Mouse (Mus musculus) midbrain, postnatal 0 days (tissue): Measurements from ENCODE around the gene Psme4. TPM values are rescaled to one million over a fixed set of nuclear protein-coding genes. Genes with fewer than 3 reads are reported as not detected.

Source experiments
- ATAC-seq: fragments of 200-750 bp; cut with Nextera tagmentation; 2 replicates; pipeline ENCODE4 v1.8.0; 2017; ENCODE audit warnings: moderate number of reproducible peaks, mild to moderate bottlenecking, moderate TSS enrichment, moderate library complexity; ENCODE audit not compliant: low FRiP score
- DNase-seq: peaks from one replicate; pipeline ENCODE4 v3.0.0-alpha.2; 2015; ENCODE audit warnings: low spot score
- H3K27ac ChIP-seq: fragments of 300-500 bp; sonication (generic); 2 replicates; pipeline ENCODE4 v1.5.1; 2014; ENCODE audit warnings: low read depth, mild to moderate bottlenecking, low read length, mixed read lengths
- H3K27me3 ChIP-seq: fragments of 300-500 bp; sonication (generic); 2 replicates; pipeline ENCODE4 v1.6.1; 2014; ENCODE audit warnings: low read length, control low read depth, mixed read lengths; ENCODE audit not compliant: insufficient read depth
- H3K36me3 ChIP-seq: fragments of 300-500 bp; sonication (generic); 2 replicates; pipeline ENCODE4 v1.6.1; 2014; ENCODE audit warnings: low read length, control low read depth, mixed read lengths; ENCODE audit not compliant: insufficient read depth
- H3K4me1 ChIP-seq: fragments of 300-500 bp; sonication (generic); 2 replicates; pipeline ENCODE4 v1.6.1; 2014; ENCODE audit warnings: mild to moderate bottlenecking, control low read depth, antibody characterized with exemption, low read length, mixed read lengths; ENCODE audit not compliant: insufficient read depth
- H3K4me2 ChIP-seq: fragments of 300-500 bp; sonication (generic); 2 replicates; pipeline ENCODE4 v1.6.1; 2014; ENCODE audit warnings: low read depth, mild to moderate bottlenecking, low read length, mixed read lengths; ENCODE audit not compliant: poor library complexity, severe bottlenecking
- H3K4me3 ChIP-seq: fragments of 300-500 bp; sonication (generic); 2 replicates; pipeline ENCODE4 v1.5.1; 2014; ENCODE audit warnings: low read depth, mild to moderate bottlenecking, low read length, moderate library complexity
- H3K9ac ChIP-seq: fragments of 300-500 bp; sonication (generic); replicated peaks from 2 replicates; pipeline ENCODE4 v1.6.1; 2014; ENCODE audit warnings: mild to moderate bottlenecking, low read length, moderate library complexity, mixed read lengths; ENCODE audit not compliant: poor library complexity, severe bottlenecking
- H3K9me3 ChIP-seq: fragments of 300-500 bp; sonication (generic); 2 replicates; pipeline ENCODE4 v1.6.1; 2016; ENCODE audit warnings: low read length, control low read depth
- CTCF ChIP-seq: IDR thresholded peaks from 2 replicates; pipeline ENCODE4 v1.5.1; 2016; ENCODE audit warnings: antibody characterized with exemption, mild to moderate bottlenecking
- WGBS: fragments of 180-500 bp; shearing (Covaris S2); extraction: QIAGEN DNeasy Blood & Tissue Kit; methylation state at CpG from one replicate; pipeline ENCODE4 v1.1.7; 2014; 5-methylcytosine and 5-hydroxymethylcytosine counted together
- polyA plus RNA-seq: library from polyadenylated mRNA; unstranded; fragments of >200 nt; fragmentation: Nextera tagmentation; extraction: Ambion mirVana; gene quantifications from 2 replicates; pipeline ENCODE4 v1.2.1, GENCODE M21; 2015
- total RNA-seq: library from RNA; depleted of rRNA; stranded (reverse); fragments of >200 nt; gene quantifications from 2 replicates; pipeline ENCODE4 v1.2.3, GENCODE M21; 2014; rRNA removed

Gene Psme4
- total and polyA plus RNA-seq, 2 experiments from 2014 or later, result 10.6 to 31.3 TPM

- Histone ChIP-seq H3K9me3 (0 out of 2 replicates have a peak, but pooled peaks cover 3% of the 10 kb centered on the region), H3K4me1 (no peaks in the 10 kb centered on the region), H3K27ac (no peak overlapping the region), H3K4me3 (no peak overlapping the region), H3K4me2 (no peak overlapping the region), H3K36me3 (peaks cover 4% of the 10 kb centered on the region; the same call in 1 of the 2 replicates), H3K27me3 (no peaks in the 10 kb centered on the region), H3K9ac (no peak overlapping the region)
- no peak for DNase-seq
- ATAC-seq, result no peak
- TF ChIP-seq CTCF, result no peak
- 94% methylated on average over 3 of the region's 3 CpGs for WGBS
These were observed 140.8 kb downstream of the Psme4 start for GRCm38 (mm10) chr11:30912311-30912710.

GRCm38 (mm10) chr11:30920641-30921040 is 149.1 kb downstream of the Psme4 start:
- DNase-seq (no peak), ATAC-seq (no peak)
- no peak for TF ChIP-seq CTCF
- 56% methylated on average over 1 of the region's 1 CpGs for whole genome bisulfite sequencing
- Histone ChIP-seq H3K27me3 (no peaks in the 10 kb centered on the region), H3K9ac (no peak overlapping the region), H3K4me1 (no peaks in the 10 kb centered on the region), H3K36me3 (peaks cover 2% of the 10 kb centered on the region; the same call in 1 of the 2 replicates), H3K9me3 (no peaks in the 10 kb centered on the region), H3K4me3 (no peak overlapping the region), H3K27ac (no peak overlapping the region), H3K4me2 (no peak overlapping the region)

GRCm38 (mm10) chr11:30923283-30923682 is 151.8 kb downstream of the Psme4 start:
- no peak overlapping the region for H3K9ac ChIP-seq
- H3K4me2 ChIP-seq, result no peak overlapping the region
- DNase-seq (no peak), ATAC-seq (no peak)
- WGBS, result 98% methylated on average over 3 of the region's 3 CpGs
- no peak overlapping the region for H3K4me3 ChIP-seq
- no peaks in the 10 kb centered on the region for H3K27me3 ChIP-seq
- no peaks in the 10 kb centered on the region for H3K9me3 ChIP-seq
- no peak overlapping the region for H3K27ac ChIP-seq
- H3K4me1 ChIP-seq, result no peaks in the 10 kb centered on the region
- no peak for TF ChIP-seq CTCF
- peaks cover 2% of the 10 kb centered on the region; the same call in 1 of the 2 replicates for H3K36me3 ChIP-seq

GRCm38 (mm10) chr11:30928079-30928478 is 156.6 kb downstream of the Psme4 start:
- H3K4me1 ChIP-seq, result no peaks in the 10 kb centered on the region
- no peak overlapping the region for H3K27ac ChIP-seq
- DNase-seq (no peak), ATAC-seq (no peak)
- H3K4me2 ChIP-seq, result no peak overlapping the region
- H3K4me3 ChIP-seq, result no peak overlapping the region
- no peak for TF ChIP-seq CTCF
- no peaks in the 10 kb centered on the region for H3K27me3 ChIP-seq
- H3K9me3 ChIP-seq, result no peaks in the 10 kb centered on the region
- H3K36me3 ChIP-seq, result peaks cover 8% of the 10 kb centered on the region
- no peak overlapping the region for H3K9ac ChIP-seq

- Histone ChIP-seq H3K36me3 (peaks cover 8% of the 10 kb centered on the region; the same call in 1 of the 2 replicates), H3K4me2 (no peak overlapping the region), H3K9ac (no peak overlapping the region), H3K4me3 (no peak overlapping the region), H3K27me3 (no peaks in the 10 kb centered on the region), H3K9me3 (no peaks in the 10 kb centered on the region), H3K4me1 (no peaks in the 10 kb centered on the region), H3K27ac (no peak overlapping the region)
- WGBS, result 100% methylated on average over 1 of the region's 1 CpGs
- ATAC-seq (no peak), DNase-seq (no peak)
- no peak for TF ChIP-seq CTCF
These were observed 157.0 kb downstream of the Psme4 start for GRCm38 (mm10) chr11:30928498-30928897.

Other genes starting within 250 kb of the Psme4 start
- gene Acyp2, start 122.1 kb upstream of the Psme4 start, total RNA-seq, result 19.5 and 23.0 TPM in 2 replicates
- 38.0 and 41.6 TPM in 2 replicates for gene Acyp2, start 122.1 kb upstream of the Psme4 start, polyA plus RNA-seq
- 14.3 and 15.2 TPM in 2 replicates for gene Gpr75, start 113.6 kb downstream of the Psme4 start, total RNA-seq
- gene Gpr75, start 113.6 kb downstream of the Psme4 start, polyA plus RNA-seq, result 6.0 and 7.3 TPM in 2 replicates
- gene Asb3, start 113.7 kb downstream of the Psme4 start, total RNA-seq, result 17.0 and 18.9 TPM in 2 replicates
- 19.6 and 22.4 TPM in 2 replicates for gene Asb3, start 113.7 kb downstream of the Psme4 start, polyA plus RNA-seq
- 11.1 and 15.2 TPM in 2 replicates for gene Erlec1, start 182.6 kb downstream of the Psme4 start, total RNA-seq
- 10.1 and 12.5 TPM in 2 replicates for gene Erlec1, start 182.6 kb downstream of the Psme4 start, polyA plus RNA-seq
- 19.0 and 22.4 TPM in 2 replicates for gene Chac2, start 214.6 kb downstream of the Psme4 start, total RNA-seq
- gene Chac2, start 214.6 kb downstream of the Psme4 start, polyA plus RNA-seq, result 35.2 and 35.3 TPM in 2 replicates